Mouse (Mus musculus): ENCODE measurements around the gene Pla2g12b.

DNA sequence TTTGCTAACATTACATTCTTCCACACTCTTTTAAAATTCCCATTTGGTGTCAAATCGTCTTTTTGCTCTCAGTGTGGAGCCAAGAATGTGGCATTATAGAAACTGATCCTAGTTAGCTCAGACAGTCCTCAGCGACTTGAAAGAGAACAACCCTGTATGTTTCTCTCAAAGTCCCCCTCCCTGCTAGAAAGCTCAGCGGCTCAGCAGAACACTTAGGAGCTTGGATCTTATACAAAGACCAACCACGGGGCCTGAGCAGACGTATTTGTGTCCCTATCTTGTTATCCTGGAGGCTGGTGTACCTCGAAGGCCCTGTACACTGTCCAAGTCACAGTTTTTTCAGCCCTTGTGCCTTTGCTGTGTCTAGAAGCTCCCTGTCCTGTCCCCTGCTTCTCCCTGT lies 36.7 kb downstream of the Pla2g12b start:
- TF ChIP-seq POLR2A (IDR thresholded peaks at IDR 0.05; ENCODE audit: low read depth, low read length) (no peak), CTCF (conservative IDR thresholded peaks at IDR 0.05; ENCODE audit: insufficient read depth, insufficient read length, low read depth, low read length) (no peak)
